ENCODE assay signal across 19 mouse cellular contexts in genomic region chrX:13659201-13659890, GRCm38 (mm10). TPM values are rescaled to one million over a fixed set of nuclear protein-coding genes. Genes with fewer than 3 reads are reported as not detected.
"Had no signal": no experiment of that assay in that cellular context is flagged by ENCODE, and none has a peak within 500 bp of the region (broad histone marks: within the 10 kb centered on the region; RNA-seq: fewer than 3 reads in every experiment).

No protein-coding gene starts in this region.

- H3K4me3 ChIP-seq: limb, embryonic 13.5 days; liver, embryonic 12.5 days; megakaryocyte, embryonic 14.5 days; midbrain, embryonic 15.5 days; neural tube, embryonic 13.5 days had no signal

- H3K4me1 ChIP-seq: midbrain, embryonic 15.5 days; neural tube, embryonic 13.5 days had no signal

- H3K27me3 ChIP-seq: limb, embryonic 13.5 days; liver, embryonic 12.5 days; midbrain, embryonic 15.5 days; neural tube, embryonic 13.5 days had no signal

- H3K36me3 ChIP-seq: limb, embryonic 13.5 days; liver, embryonic 12.5 days; midbrain, embryonic 15.5 days; neural tube, embryonic 13.5 days had no signal

- DNase-seq: kidney, adult 8-10 months; kidney, postnatal 4 days; left cerebral cortex, postnatal 4 days; lung, embryonic 14.5 days; lung, postnatal 10 days; lung, postnatal 4 days; right cerebral cortex, postnatal 14 days; thymus, postnatal 36 days had no signal

- H3K27ac ChIP-seq: kidney, postnatal 0 days; limb, embryonic 13.5 days; liver, embryonic 12.5 days; midbrain, embryonic 15.5 days; neural tube, embryonic 13.5 days had no signal

- ATAC-seq: intestine, embryonic 16.5 days; liver, embryonic 12.5 days; midbrain, embryonic 15.5 days had no signal

RNA-seq across cellular contexts. Expression of gene Gpr82, which starts 1.8 kb away (rescaled TPM):
- total RNA-seq: layer of hippocampus, adult 8-10 months; layer of hippocampus, postnatal 14 days; left cerebral cortex, adult 18-20 months; left cerebral cortex, postnatal 10 days; left cerebral cortex, postnatal 4 days had no signal
